Mouse (Mus musculus) embryonic fibroblast, embryonic 13.5 days (primary cell): Measurements from ENCODE around the gene Hba-x.

Experiments used
- CTCF ChIP-seq: IDR thresholded peaks from 2 replicates; pipeline ENCODE4 v1.5.1; 2011; ENCODE audit warnings: mild to moderate bottlenecking, control low read depth, low read length, moderate library complexity, borderline replicate concordance; ENCODE audit not compliant: insufficient read depth
- POLR2A ChIP-seq: IDR thresholded peaks from 2 replicates; pipeline ENCODE4 v1.6.1; 2011; ENCODE audit warnings: low read depth, mild to moderate bottlenecking, control low read depth, low read length, moderate library complexity

- TF ChIP-seq CTCF (peak; percentile 34; the same call in 1 of the 2 replicates), POLR2A (no peak)
These were observed 39.3 kb upstream of the Hba-x start for GRCm38 (mm10) chr11:32236712-32237410.
